Mouse (Mus musculus) neural tube, embryonic 13.5 days (tissue): ENCODE data around the gene Ptges. TPM values are rescaled to one million over a fixed set of nuclear protein-coding genes. Genes with fewer than 3 reads are reported as not detected.
"Not testable (repeated sequence)": the region's sequence is repeated elsewhere in the genome, so short reads cannot be mapped to it uniquely, and the experiment has no call there.

Source experiments
- ATAC-seq: fragments of 200-750 bp; cut with Nextera tagmentation; 2 replicates; pipeline ENCODE4 v1.8.0; 2017; ENCODE audit warnings: low read depth, mild to moderate bottlenecking, moderate TSS enrichment, moderate library complexity
- H3K27ac ChIP-seq: fragments of 300-500 bp; sonication (generic); replicated peaks from 2 replicates; pipeline ENCODE4 v1.5.1; 2015; ENCODE audit warnings: moderate library complexity, mild to moderate bottlenecking, inconsistent platforms
- H3K27me3 ChIP-seq: fragments of 300-500 bp; sonication (generic); 2 replicates; pipeline ENCODE4 v1.6.1; 2015; ENCODE audit warnings: mild to moderate bottlenecking, inconsistent platforms
- H3K36me3 ChIP-seq: fragments of 300-500 bp; sonication (generic); 2 replicates; pipeline ENCODE4 v1.6.1; 2015; ENCODE audit warnings: mild to moderate bottlenecking, inconsistent platforms
- H3K4me1 ChIP-seq: fragments of 300-500 bp; sonication (generic); replicated peaks from 2 replicates; pipeline ENCODE4 v1.6.1; 2015; ENCODE audit warnings: inconsistent platforms
- H3K4me2 ChIP-seq: fragments of 300-500 bp; sonication (generic); 2 replicates; pipeline ENCODE4 v1.6.1; 2015; ENCODE audit warnings: inconsistent platforms, mild to moderate bottlenecking, moderate library complexity
- H3K4me3 ChIP-seq: fragments of 300-500 bp; sonication (generic); 2 replicates; pipeline ENCODE4 v1.5.1; 2015; ENCODE audit warnings: mild to moderate bottlenecking, inconsistent platforms
- H3K9ac ChIP-seq: fragments of 300-500 bp; sonication (generic); 2 replicates; pipeline ENCODE4 v1.6.1; 2015; ENCODE audit warnings: moderate library complexity, mild to moderate bottlenecking, inconsistent platforms
- H3K9me3 ChIP-seq: fragments of 300-500 bp; sonication (generic); 2 replicates; pipeline ENCODE4 v1.6.1; 2016; ENCODE audit warnings: inconsistent platforms
- WGBS: fragments of 180-500 bp; shearing (Covaris S2); methylation state at CpG from one replicate; pipeline ENCODE4 v1.1.7; 2015; 5-methylcytosine and 5-hydroxymethylcytosine counted together
- polyA plus RNA-seq: library from polyadenylated mRNA; unstranded; fragments of >200 nt; fragmentation: Nextera tagmentation; extraction: Ambion mirVana; gene quantifications from 2 replicates; pipeline ENCODE4 v1.2.1, GENCODE M21; 2015

Ptges gene
- polyA plus RNA-seq, 1 experiment from 2014 or later = 2.4 TPM

GRCm38 (mm10) chr2:30927151-30927781, 2.4 kb downstream of the Ptges start:
- whole genome bisulfite sequencing = 61% methylated on average over 9 of the region's 9 CpGs
- H3K4me3 ChIP-seq = no peak overlapping the region
- H3K4me2 ChIP-seq = no peak overlapping the region
- H3K4me1 ChIP-seq = peaks cover 24% of the 10 kb centered on the region
- no peaks in the 10 kb centered on the region for H3K9me3 ChIP-seq
- H3K9ac ChIP-seq = no peak overlapping the region
- no peaks in the 10 kb centered on the region for H3K27me3 ChIP-seq
- H3K27ac ChIP-seq = peak overlapping the region; percentile 42
- no peaks in the 10 kb centered on the region for H3K36me3 ChIP-seq
- no peak for ATAC-seq

GRCm38 (mm10) chr2:30926381-30926780, 3.3 kb downstream of the Ptges start:
- WGBS = 82% methylated on average over 4 of the region's 4 CpGs
- H3K9me3 ChIP-seq = no peaks in the 10 kb centered on the region
- no peak overlapping the region for H3K9ac ChIP-seq
- no peaks in the 10 kb centered on the region for H3K36me3 ChIP-seq
- no peak overlapping the region for H3K4me3 ChIP-seq
- no peak overlapping the region for H3K4me2 ChIP-seq
- 0 out of 2 replicates have a peak overlapping the region, but pooled peaks have one; percentile 42 for H3K27ac ChIP-seq
- peaks cover 24% of the 10 kb centered on the region for H3K4me1 ChIP-seq
- ATAC-seq = no peak
- no peaks in the 10 kb centered on the region for H3K27me3 ChIP-seq

GRCm38 (mm10) chr2:30925181-30925580, 4.5 kb downstream of the Ptges start:
- Histone ChIP-seq H3K4me2 (no peak overlapping the region), H3K4me1 (peaks cover 24% of the 10 kb centered on the region), H3K9ac (no peak overlapping the region), H3K4me3 (no peak overlapping the region), H3K27me3 (no peaks in the 10 kb centered on the region), H3K36me3 (no peaks in the 10 kb centered on the region), H3K9me3 (no peaks in the 10 kb centered on the region), H3K27ac (no peak overlapping the region)
- ATAC-seq = no peak
- WGBS = 85% methylated on average over 4 of the region's 4 CpGs

- no peaks in the 10 kb centered on the region for H3K36me3 ChIP-seq
- H3K9me3 ChIP-seq = no peaks in the 10 kb centered on the region
- H3K9ac ChIP-seq = no peak overlapping the region
- H3K4me3 ChIP-seq = no peak overlapping the region
- 0 out of 2 replicates have a peak, but pooled peaks cover 10% of the 10 kb centered on the region for H3K4me1 ChIP-seq
- no peak for ATAC-seq
- WGBS = 81% methylated on average over 3 of the region's 3 CpGs
- no peak overlapping the region for H3K27ac ChIP-seq
- H3K27me3 ChIP-seq = no peaks in the 10 kb centered on the region
- no peak overlapping the region for H3K4me2 ChIP-seq
These were observed 6.6 kb downstream of the Ptges start for GRCm38 (mm10) chr2:30923099-30923498.

- ATAC-seq = no peak
- Histone ChIP-seq H3K36me3 (no peaks in the 10 kb centered on the region), H3K4me1 (0 out of 2 replicates have a peak, but pooled peaks cover under 1% of the 10 kb centered on the region), H3K4me2 (no peak overlapping the region), H3K27ac (no peak overlapping the region), H3K9ac (no peak overlapping the region), H3K27me3 (no peaks in the 10 kb centered on the region), H3K9me3 (no peaks in the 10 kb centered on the region), H3K4me3 (no peak overlapping the region)
- WGBS = 83% methylated on average over 7 of the region's 7 CpGs
These were observed 9.4 kb downstream of the Ptges start for GRCm38 (mm10) chr2:30920216-30920615.

GRCm38 (mm10) chr2:30918780-30919329, 10.8 kb downstream of the Ptges start:
- Histone ChIP-seq H3K9ac (no peak overlapping the region), H3K27ac (no peak overlapping the region), H3K4me2 (no peak overlapping the region), H3K4me1 (0 out of 2 replicates have a peak, but pooled peaks cover 6% of the 10 kb centered on the region), H3K4me3 (no peak overlapping the region), H3K9me3 (no peaks in the 10 kb centered on the region), H3K27me3 (no peaks in the 10 kb centered on the region), H3K36me3 (no peaks in the 10 kb centered on the region)
- 69% methylated on average over 8 of the region's 8 CpGs for WGBS
- ATAC-seq = no peak

GRCm38 (mm10) chr2:30918126-30918525, 11.5 kb downstream of the Ptges start:
- Histone ChIP-seq H3K36me3 (no peaks in the 10 kb centered on the region), H3K9me3 (no peaks in the 10 kb centered on the region), H3K27ac (no peak overlapping the region), H3K4me3 (no peak overlapping the region), H3K27me3 (no peaks in the 10 kb centered on the region), H3K9ac (no peak overlapping the region), H3K4me2 (no peak overlapping the region), H3K4me1 (0 out of 2 replicates have a peak, but pooled peaks cover 6% of the 10 kb centered on the region)
- no peak for ATAC-seq
- WGBS = 57% methylated on average over 6 of the region's 6 CpGs

- Histone ChIP-seq H3K9ac (no peak overlapping the region), H3K4me1 (0 out of 2 replicates have a peak, but pooled peaks cover 6% of the 10 kb centered on the region), H3K4me2 (no peak overlapping the region), H3K27me3 (no peaks in the 10 kb centered on the region), H3K9me3 (no peaks in the 10 kb centered on the region), H3K36me3 (no peaks in the 10 kb centered on the region), H3K27ac (no peak overlapping the region), H3K4me3 (no peak overlapping the region)
- WGBS = 92% methylated on average over 7 of the region's 7 CpGs
- ATAC-seq = no peak
These were observed 12.0 kb downstream of the Ptges start for GRCm38 (mm10) chr2:30917649-30918048.

GRCm38 (mm10) chr2:30915933-30916332, 13.7 kb downstream of the Ptges start:
- H3K9me3 ChIP-seq, H3K9ac ChIP-seq, H3K4me1 ChIP-seq, ATAC-seq, H3K36me3 ChIP-seq, H3K27ac ChIP-seq, H3K27me3 ChIP-seq, H3K4me3 ChIP-seq, H3K4me2 ChIP-seq: not testable (repeated sequence)
- WGBS = 69% methylated on average over 6 of the region's 6 CpGs

GRCm38 (mm10) chr2:30915376-30915775, 14.3 kb downstream of the Ptges start:
- H3K27ac ChIP-seq = no peak overlapping the region
- no peak overlapping the region for H3K9ac ChIP-seq
- H3K4me2 ChIP-seq = no peak overlapping the region
- H3K4me3 ChIP-seq = no peak overlapping the region
- no peak for ATAC-seq
- H3K4me1 ChIP-seq = 0 out of 2 replicates have a peak, but pooled peaks cover 6% of the 10 kb centered on the region
- no peaks in the 10 kb centered on the region for H3K36me3 ChIP-seq
- H3K9me3 ChIP-seq = no peaks in the 10 kb centered on the region
- no peaks in the 10 kb centered on the region for H3K27me3 ChIP-seq
- 83% methylated on average over 5 of the region's 5 CpGs for WGBS

GRCm38 (mm10) chr2:30914836-30915235, 14.8 kb downstream of the Ptges start:
- 43% methylated on average over 3 of the region's 3 CpGs for WGBS
- no peaks in the 10 kb centered on the region for H3K27me3 ChIP-seq
- H3K4me1 ChIP-seq = 0 out of 2 replicates have a peak, but pooled peaks cover 6% of the 10 kb centered on the region
- no peak overlapping the region for H3K9ac ChIP-seq
- no peaks in the 10 kb centered on the region for H3K9me3 ChIP-seq
- no peak for ATAC-seq
- H3K36me3 ChIP-seq = no peaks in the 10 kb centered on the region
- no peak overlapping the region for H3K27ac ChIP-seq
- no peak overlapping the region for H3K4me3 ChIP-seq
- no peak overlapping the region for H3K4me2 ChIP-seq

- no peak overlapping the region for H3K9ac ChIP-seq
- H3K4me3 ChIP-seq = no peak overlapping the region
- ATAC-seq = no peak
- H3K4me1 ChIP-seq = 0 out of 2 replicates have a peak, but pooled peaks cover 6% of the 10 kb centered on the region
- H3K27ac ChIP-seq = no peak overlapping the region
- H3K4me2 ChIP-seq = no peak overlapping the region
- 83% methylated on average over 8 of the region's 8 CpGs for WGBS
- H3K27me3 ChIP-seq = no peaks in the 10 kb centered on the region
- no peaks in the 10 kb centered on the region for H3K9me3 ChIP-seq
- H3K36me3 ChIP-seq = no peaks in the 10 kb centered on the region
These were observed 16.6 kb downstream of the Ptges start for GRCm38 (mm10) chr2:30913022-30913421.
